Mouse (Mus musculus): ENCODE results near the gene Bod1l. TPM values are rescaled to one million over a fixed set of nuclear protein-coding genes. Genes with fewer than 3 reads are reported as not detected.

Gene Bod1l
- polyA plus RNA-seq (2016; fragmentation: Nextera tagmentation; extraction: Ambion mirVana): 28.7 and 32.2 TPM in 2 replicates

GRCm38 (mm10) chr5:41844147-41844529 is at the start of gene Bod1l:
Gene Bod1l, minus strand, starts transcription at chr5:41844315.
- Histone ChIP-seq H3K9me3 (no peaks in the 10 kb centered on the region), H3K4me2 (replicated peaks) (peak within 1 kb of the TSS; percentile 71), H3K27ac (replicated peaks) (peak within 1 kb of the TSS; percentile 49; the same call in 1 of the 2 replicates), H3K9ac (replicated peaks) (peak within 1 kb of the TSS; percentile 97), H3K27me3 (no peaks in the 10 kb centered on the region), H3K4me3 (peak within 1 kb of the TSS; percentile 99), H3K36me3 (no peaks in the 10 kb centered on the region), H3K4me1 (peaks cover 19% of the 10 kb centered on the region)
- ATAC-seq (ENCODE audit: low FRiP score, low read depth): peak; percentile 94
- under 1% methylated on average over 32 of the region's 38 CpGs for WGBS

- H3K9me3 ChIP-seq: no peaks in the 10 kb centered on the region
- no peak for ATAC-seq (ENCODE audit: low FRiP score, low read depth)
- no peak overlapping the region for H3K9ac ChIP-seq (replicated peaks)
- no peak overlapping the region for H3K4me2 ChIP-seq (replicated peaks)
- no peak overlapping the region for H3K27ac ChIP-seq (replicated peaks)
- no peaks in the 10 kb centered on the region for H3K36me3 ChIP-seq
- H3K4me1 ChIP-seq: peaks cover 6% of the 10 kb centered on the region
- H3K27me3 ChIP-seq: no peaks in the 10 kb centered on the region
- 79% methylated on average over 6 of the region's 6 CpGs for WGBS
- no peak overlapping the region for H3K4me3 ChIP-seq
Observed at GRCm38 (mm10) chr5:41893351-41893750, 49.2 kb upstream of the Bod1l start.

GRCm38 (mm10) chr5:41890871-41891270 is 46.8 kb upstream of the Bod1l start:
- WGBS: 63% methylated on average over 5 of the region's 5 CpGs
- no peaks in the 10 kb centered on the region for H3K27me3 ChIP-seq

GRCm38 (mm10) chr5:41889245-41889849 is 45.2 kb upstream of the Bod1l start:
- no peak overlapping the region for H3K27ac ChIP-seq (replicated peaks)
- H3K36me3 ChIP-seq: no peaks in the 10 kb centered on the region
- H3K27me3 ChIP-seq: 0 out of 2 replicates have a peak, but pooled peaks cover 5% of the 10 kb centered on the region
- no peak overlapping the region for H3K4me2 ChIP-seq (replicated peaks)
- no peaks in the 10 kb centered on the region for H3K9me3 ChIP-seq
- H3K4me1 ChIP-seq: peaks cover 6% of the 10 kb centered on the region
- 77% methylated on average over 8 of the region's 8 CpGs for WGBS
- no peak for ATAC-seq (ENCODE audit: low FRiP score, low read depth)
- no peak overlapping the region for H3K9ac ChIP-seq (replicated peaks)
- no peak overlapping the region for H3K4me3 ChIP-seq

More at GRCm38 (mm10) chr5:41890871-41891270, 46.8 kb upstream of the Bod1l start:
- no peak overlapping the region for H3K4me3 ChIP-seq
- no peak overlapping the region for H3K27ac ChIP-seq (replicated peaks)
- peaks cover 6% of the 10 kb centered on the region for H3K4me1 ChIP-seq
- H3K9ac ChIP-seq (replicated peaks): no peak overlapping the region
- ATAC-seq (ENCODE audit: low FRiP score, low read depth): no peak
- no peaks in the 10 kb centered on the region for H3K9me3 ChIP-seq
- no peak overlapping the region for H3K4me2 ChIP-seq (replicated peaks)
- no peaks in the 10 kb centered on the region for H3K36me3 ChIP-seq

- Histone ChIP-seq H3K4me1 (peaks cover 6% of the 10 kb centered on the region), H3K36me3 (no peaks in the 10 kb centered on the region), H3K4me3 (no peak overlapping the region), H3K27ac (replicated peaks) (no peak overlapping the region), H3K9me3 (no peaks in the 10 kb centered on the region), H3K9ac (replicated peaks) (no peak overlapping the region), H3K4me2 (replicated peaks) (no peak overlapping the region), H3K27me3 (peaks cover 9% of the 10 kb centered on the region; the same call in 1 of the 2 replicates)
- 59% methylated on average over 3 of the region's 3 CpGs for WGBS
- no peak for ATAC-seq (ENCODE audit: low FRiP score, low read depth)
Observed at GRCm38 (mm10) chr5:41888834-41889233, 44.7 kb upstream of the Bod1l start.

GRCm38 (mm10) chr5:41887738-41888137 is 43.6 kb upstream of the Bod1l start:
- ATAC-seq (ENCODE audit: low FRiP score, low read depth): no peak
- Histone ChIP-seq H3K9ac (replicated peaks) (no peak overlapping the region), H3K27ac (replicated peaks) (no peak overlapping the region), H3K36me3 (no peaks in the 10 kb centered on the region), H3K4me1 (peaks cover 6% of the 10 kb centered on the region), H3K9me3 (no peaks in the 10 kb centered on the region), H3K4me3 (no peak overlapping the region), H3K4me2 (replicated peaks) (no peak overlapping the region), H3K27me3 (peaks cover 11% of the 10 kb centered on the region; the same call in 1 of the 2 replicates)
- WGBS: 16% methylated on average over 4 of the region's 4 CpGs

GRCm38 (mm10) chr5:41884563-41884962 is 40.4 kb upstream of the Bod1l start:
- Histone ChIP-seq H3K27ac (replicated peaks) (no peak overlapping the region), H3K4me1 (no peaks in the 10 kb centered on the region), H3K27me3 (peaks cover 11% of the 10 kb centered on the region; the same call in 1 of the 2 replicates), H3K9me3 (no peaks in the 10 kb centered on the region), H3K9ac (replicated peaks) (no peak overlapping the region), H3K4me2 (replicated peaks) (no peak overlapping the region), H3K36me3 (no peaks in the 10 kb centered on the region), H3K4me3 (no peak overlapping the region)
- WGBS: 24% methylated on average over 12 of the region's 12 CpGs
- ATAC-seq (ENCODE audit: low FRiP score, low read depth): 0 out of 2 replicates have a peak, but pooled peaks have one; percentile 17

- ATAC-seq (ENCODE audit: low FRiP score, low read depth): no peak
- WGBS: 88% methylated on average over 2 of the region's 2 CpGs
Observed at GRCm38 (mm10) chr5:41871164-41871563, 27.0 kb upstream of the Bod1l start.

GRCm38 (mm10) chr5:41855781-41856180 is 11.7 kb upstream of the Bod1l start:
- H3K4me3 ChIP-seq: no peak overlapping the region
- WGBS: 78% methylated on average over 2 of the region's 2 CpGs
- no peak for ATAC-seq (ENCODE audit: low FRiP score, low read depth)

More at GRCm38 (mm10) chr5:41871164-41871563, 27.0 kb upstream of the Bod1l start:
- Histone ChIP-seq H3K4me3 (no peak overlapping the region), H3K9me3 (no peaks in the 10 kb centered on the region), H3K36me3 (no peaks in the 10 kb centered on the region), H3K27ac (replicated peaks) (no peak overlapping the region), H3K4me1 (no peaks in the 10 kb centered on the region), H3K9ac (replicated peaks) (no peak overlapping the region), H3K27me3 (no peaks in the 10 kb centered on the region), H3K4me2 (replicated peaks) (no peak overlapping the region)

GRCm38 (mm10) chr5:41845558-41845937 is 1.4 kb upstream of the Bod1l start:
- no peak overlapping the region for H3K9ac ChIP-seq (replicated peaks)
- no peak overlapping the region for H3K27ac ChIP-seq (replicated peaks)
- peak overlapping the region; percentile 71 for H3K4me2 ChIP-seq (replicated peaks)
- H3K4me1 ChIP-seq: peaks cover 19% of the 10 kb centered on the region
- no peak overlapping the region for H3K4me3 ChIP-seq
- no peaks in the 10 kb centered on the region for H3K9me3 ChIP-seq
- no peaks in the 10 kb centered on the region for H3K27me3 ChIP-seq
- no peaks in the 10 kb centered on the region for H3K36me3 ChIP-seq
- 66% methylated on average over 2 of the region's 2 CpGs for WGBS
- no peak for ATAC-seq (ENCODE audit: low FRiP score, low read depth)

More at GRCm38 (mm10) chr5:41855781-41856180, 11.7 kb upstream of the Bod1l start:
- H3K27me3 ChIP-seq: no peaks in the 10 kb centered on the region
- H3K4me1 ChIP-seq: no peaks in the 10 kb centered on the region
- H3K9ac ChIP-seq (replicated peaks): no peak overlapping the region
- no peaks in the 10 kb centered on the region for H3K9me3 ChIP-seq
- no peak overlapping the region for H3K4me2 ChIP-seq (replicated peaks)
- H3K27ac ChIP-seq (replicated peaks): no peak overlapping the region
- no peaks in the 10 kb centered on the region for H3K36me3 ChIP-seq

GRCm38 (mm10) chr5:41844820-41845557 is 874 bp upstream of the Bod1l start:
- Histone ChIP-seq H3K27me3 (no peaks in the 10 kb centered on the region), H3K4me3 (peak overlapping the region; percentile 31), H3K4me2 (replicated peaks) (peak overlapping the region; percentile 71), H3K4me1 (peaks cover 19% of the 10 kb centered on the region), H3K36me3 (no peaks in the 10 kb centered on the region), H3K9ac (replicated peaks) (no peak overlapping the region), H3K27ac (replicated peaks) (no peak overlapping the region), H3K9me3 (no peaks in the 10 kb centered on the region)
- peak; percentile 50 for ATAC-seq (ENCODE audit: low FRiP score, low read depth)
- 20% methylated on average over 16 of the region's 16 CpGs for WGBS

All from midbrain, embryonic 12.5 days (tissue).